In genomic region chr4:49799338-49799737, GRCm38 (mm10) we compare ENCODE assay signal across 18 mouse cellular contexts. TPM values are rescaled to one million over a fixed set of nuclear protein-coding genes. Genes with fewer than 3 reads are reported as not detected.
DNase-seq lines count a peak whose midpoint lies in the region; ATAC-seq and TF ChIP-seq lines count a peak whose summit lies in the region.
"Had no signal": no experiment of that assay in that cellular context is flagged by ENCODE, and none has a peak within 500 bp of the region (broad histone marks: within the 10 kb centered on the region; RNA-seq: fewer than 3 reads in every experiment).

No protein-coding gene starts in this region.

- intact Hi-C loops in heart, postnatal 10 days (cut with DNase I) = no loop called here

- no peaks in the 10 kb centered on the region for H3K36me3 ChIP-seq in intestine, postnatal 0 days (ENCODE audit: control insufficient read depth, insufficient read depth)
- no peaks in the 10 kb centered on the region for H3K36me3 ChIP-seq in intestine, embryonic 15.5 days
- H3K36me3 ChIP-seq in midbrain, postnatal 0 days (ENCODE audit: insufficient read depth, low read length) = no peaks in the 10 kb centered on the region
- no peaks in the 10 kb centered on the region for H3K36me3 ChIP-seq in midbrain, embryonic 10.5 days
- H3K36me3 ChIP-seq in CH12.LX (replicated peaks in 1 of 2; ENCODE audit: control insufficient read depth in 1 of 2, insufficient read depth in 1 of 2, low read length in 1 of 2) = no peaks in the 10 kb centered on the region
- H3K36me3 ChIP-seq: hindbrain, embryonic 12.5 days; limb, embryonic 12.5 days; liver, embryonic 13.5 days; lung, embryonic 15.5 days had no signal

- ATAC-seq in intestine, postnatal 0 days = no peak
- ATAC-seq in intestine, embryonic 15.5 days = no peak
- ATAC-seq in midbrain, postnatal 0 days (ENCODE audit: low FRiP score) = no peak
- ATAC-seq: forebrain, embryonic 16.5 days had no signal

- dilution Hi-C loops in CH12.LX (cut with MboI; ENCODE audit: extremely low pct_ligation_motif_present, extremely low pct_unique_long_range_greater_than_20kb, low sequenced_read_pairs) = no loop called here

- no peaks in the 10 kb centered on the region for H3K4me1 ChIP-seq in intestine, postnatal 0 days (replicated peaks; ENCODE audit: control insufficient read depth, insufficient read depth, low read length)
- no peaks in the 10 kb centered on the region for H3K4me1 ChIP-seq in intestine, embryonic 15.5 days (replicated peaks)
- H3K4me1 ChIP-seq in midbrain, postnatal 0 days (ENCODE audit: insufficient read depth, low read length) = no peaks in the 10 kb centered on the region
- no peaks in the 10 kb centered on the region for H3K4me1 ChIP-seq in midbrain, embryonic 10.5 days
- H3K4me1 ChIP-seq in CH12.LX (ENCODE audit: control insufficient read depth in 1 of 2, insufficient read depth in 2 of 2) = no peaks in the 10 kb centered on the region
- H3K4me1 ChIP-seq: hindbrain, embryonic 12.5 days; limb, embryonic 12.5 days; liver, embryonic 13.5 days; lung, embryonic 15.5 days had no signal

- no peak overlapping the region for H3K4me3 ChIP-seq in intestine, postnatal 0 days (ENCODE audit: low read depth, low read length)
- H3K4me3 ChIP-seq in intestine, embryonic 15.5 days (replicated peaks) = no peak overlapping the region
- no peak overlapping the region for H3K4me3 ChIP-seq in midbrain, postnatal 0 days (ENCODE audit: low read depth, low read length)
- no peak overlapping the region for H3K4me3 ChIP-seq in midbrain, embryonic 10.5 days
- no peak overlapping the region for H3K4me3 ChIP-seq in CH12.LX (replicated peaks in 1 of 3; ENCODE audit: low read depth in 2 of 3, low read length in 2 of 3, poor library complexity in 1 of 3)
- H3K4me3 ChIP-seq: hindbrain, embryonic 12.5 days; limb, embryonic 12.5 days; liver, embryonic 13.5 days; lung, embryonic 15.5 days had no signal

- H3K27me3 ChIP-seq in intestine, postnatal 0 days (replicated peaks; ENCODE audit: control insufficient read depth, insufficient read depth, low read length) = no peaks in the 10 kb centered on the region
- no peaks in the 10 kb centered on the region for H3K27me3 ChIP-seq in intestine, embryonic 15.5 days (replicated peaks)
- no peaks in the 10 kb centered on the region for H3K27me3 ChIP-seq in midbrain, postnatal 0 days (ENCODE audit: insufficient read depth, low read length)
- no peaks in the 10 kb centered on the region for H3K27me3 ChIP-seq in midbrain, embryonic 10.5 days (ENCODE audit: low read depth, poor library complexity, severe bottlenecking)
- no peaks in the 10 kb centered on the region for H3K27me3 ChIP-seq in CH12.LX (replicated peaks)
- H3K27me3 ChIP-seq: hindbrain, embryonic 12.5 days; limb, embryonic 12.5 days; liver, embryonic 13.5 days; lung, embryonic 15.5 days had no signal

- DNase-seq in midbrain, postnatal 0 days (ENCODE audit: low spot score) = no peak
- no peak for DNase-seq in midbrain, embryonic 10.5 days (ENCODE audit: low spot score)
- DNase-seq in CH12.LX (ENCODE audit: extremely low read depth) = peak; percentile 9
- DNase-seq in brain, embryonic 14.5 days (ENCODE audit: low read depth) = no peak
- DNase-seq in heart, postnatal 10 days = no peak
- DNase-seq: adrenal gland, adult 8-10 months; gastrocnemius, postnatal 36 days; layer of hippocampus, adult 9-11 months; liver, embryonic 13.5 days; lung, postnatal 4 days; spleen, adult 18-20 months had no signal

- in situ Hi-C loops in CH12.LX (cut with MboI; ENCODE audit: low pct_ligation_motif_present, low pct_unique_long_range_greater_than_20kb, low sequenced_read_pairs) = no loop called here

- TF ChIP-seq CTCF in intestine, postnatal 0 days (IDR thresholded peaks at IDR 0.05; ENCODE audit: low read depth) = peak; percentile 27
- TF ChIP-seq CTCF in midbrain, postnatal 0 days (IDR thresholded peaks at IDR 0.05) = peak; percentile 56
- peak in 1 of 2 experiments; percentile 15; a peak in 1 of 4 replicates for TF ChIP-seq CTCF in CH12.LX (conservative IDR thresholded peaks at IDR 0.05 in 1 of 2, IDR thresholded peaks at IDR 0.05 in 1 of 2; ENCODE audit: low read depth in 2 of 2, low read length in 2 of 2)
- peak; percentile 14; the same call in 1 of the 2 replicates for TF ChIP-seq CTCF in brain, embryonic 14.5 days (IDR thresholded peaks at IDR 0.05; ENCODE audit: borderline replicate concordance, extremely low read depth, insufficient read depth, insufficient read length)

- TF ChIP-seq RAD21 in CH12.LX (IDR thresholded peaks at IDR 0.05; ENCODE audit: low read depth, low read length) = no peak; the same call in 1 of the 2 replicates

- 87% methylated on average over 2 of the region's 2 CpGs for WGBS in intestine, postnatal 0 days
- 88% methylated on average over 2 of the region's 2 CpGs for WGBS in intestine, embryonic 15.5 days
- WGBS in midbrain, postnatal 0 days = 82% methylated on average over 2 of the region's 2 CpGs
- WGBS in midbrain, embryonic 10.5 days = 85% methylated on average over 2 of the region's 2 CpGs

- no peak overlapping the region for H3K27ac ChIP-seq in intestine, postnatal 0 days (ENCODE audit: low read depth, low read length)
- no peak overlapping the region for H3K27ac ChIP-seq in intestine, embryonic 15.5 days
- no peak overlapping the region for H3K27ac ChIP-seq in midbrain, postnatal 0 days (ENCODE audit: low read depth, low read length)
- H3K27ac ChIP-seq in midbrain, embryonic 10.5 days (replicated peaks) = no peak overlapping the region
- no peak overlapping the region for H3K27ac ChIP-seq in CH12.LX (ENCODE audit: insufficient read depth, low read depth)
- H3K27ac ChIP-seq: hindbrain, embryonic 12.5 days; limb, embryonic 12.5 days; liver, embryonic 13.5 days; lung, embryonic 15.5 days had no signal

- no peak overlapping the region for H3K9ac ChIP-seq in intestine, postnatal 0 days (ENCODE audit: low read depth, low read length)
- H3K9ac ChIP-seq in intestine, embryonic 15.5 days = no peak overlapping the region
- H3K9ac ChIP-seq in midbrain, postnatal 0 days (replicated peaks; ENCODE audit: low read length, poor library complexity, severe bottlenecking) = no peak overlapping the region
- H3K9ac ChIP-seq in CH12.LX (ENCODE audit: insufficient read depth, low read depth) = no peak overlapping the region
- H3K9ac ChIP-seq: hindbrain, embryonic 12.5 days; limb, embryonic 12.5 days; liver, embryonic 13.5 days; lung, embryonic 15.5 days had no signal

- H3K4me2 ChIP-seq in intestine, postnatal 0 days (replicated peaks; ENCODE audit: low read depth) = no peak overlapping the region
- H3K4me2 ChIP-seq in intestine, embryonic 15.5 days (replicated peaks) = no peak overlapping the region
- H3K4me2 ChIP-seq in midbrain, postnatal 0 days (ENCODE audit: low read depth, low read length, poor library complexity, severe bottlenecking) = no peak overlapping the region
- H3K4me2 ChIP-seq in CH12.LX (ENCODE audit: insufficient read depth, low read depth, poor library complexity, severe bottlenecking) = no peak overlapping the region
- H3K4me2 ChIP-seq: hindbrain, embryonic 12.5 days; limb, embryonic 12.5 days; liver, embryonic 13.5 days; lung, embryonic 15.5 days had no signal

- no peaks in the 10 kb centered on the region for H3K79me2 ChIP-seq in CH12.LX (replicated peaks; ENCODE audit: control insufficient read depth, extremely low read depth, insufficient read depth, poor library complexity, severe bottlenecking)

- no peaks in the 10 kb centered on the region for H3K9me3 ChIP-seq in intestine, postnatal 0 days (ENCODE audit: control insufficient read depth)
- no peaks in the 10 kb centered on the region for H3K9me3 ChIP-seq in intestine, embryonic 15.5 days
- H3K9me3 ChIP-seq in midbrain, postnatal 0 days (ENCODE audit: low read length) = no peaks in the 10 kb centered on the region
- no peaks in the 10 kb centered on the region for H3K9me3 ChIP-seq in midbrain, embryonic 10.5 days (replicated peaks)
- no peaks in the 10 kb centered on the region for H3K9me3 ChIP-seq in CH12.LX (replicated peaks; ENCODE audit: low read length)
- H3K9me3 ChIP-seq: hindbrain, embryonic 12.5 days; limb, embryonic 12.5 days; liver, embryonic 13.5 days; lung, embryonic 15.5 days had no signal

- no peak for TF ChIP-seq POLR2A in CH12.LX (IDR thresholded peaks at IDR 0.05; ENCODE audit: low read depth, low read length)
- no peak for TF ChIP-seq POLR2A in brain, embryonic 14.5 days (IDR thresholded peaks at IDR 0.05; ENCODE audit: borderline replicate concordance, extremely low read depth, insufficient read depth, insufficient read length, poor library complexity, severe bottlenecking)

- TF ChIP-seq EP300 in CH12.LX (IDR thresholded peaks at IDR 0.05; ENCODE audit: low read length) = no peak

TF ChIP-seq in CH12.LX, 34 proteins besides CTCF, POLR2A, EP300 and RAD21:
- TF ChIP-seq CHD2 (IDR thresholded peaks at IDR 0.05; ENCODE audit: low read length) = no peak
- no peak for TF ChIP-seq HCFC1 (IDR thresholded peaks at IDR 0.05; ENCODE audit: low read depth, low read length)
- TF ChIP-seq ETS1 (conservative IDR thresholded peaks at IDR 0.05; ENCODE audit: low read depth, low read length) = no peak
- TF ChIP-seq JUN (IDR thresholded peaks at IDR 0.05; ENCODE audit: insufficient read depth, low read depth, low read length) = no peak
- no peak for TF ChIP-seq ZC3H11A (IDR thresholded peaks at IDR 0.05; ENCODE audit: low read depth, low read length)
- TF ChIP-seq NRF1 (IDR thresholded peaks at IDR 0.05; ENCODE audit: low read depth, low read length) = no peak
- TF ChIP-seq USF1 (IDR thresholded peaks at IDR 0.05; ENCODE audit: low read depth, low read length) = no peak
- no peak for TF ChIP-seq NELFE (IDR thresholded peaks at IDR 0.05; ENCODE audit: low read depth, low read length)

RNA-seq across cellular contexts. Expression of gene Grin3a, which starts 46.2 kb away (rescaled TPM):
- 0.26 TPM in 2 replicates for polyA plus RNA-seq in intestine, postnatal 0 days (2015; fragmentation: Nextera tagmentation; extraction: Ambion mirVana)
- polyA plus RNA-seq in intestine, embryonic 15.5 days (2015; fragmentation: Nextera tagmentation; extraction: Ambion mirVana) = 0.68 and 1.0 TPM in 2 replicates
- 131 and 138 TPM in 2 replicates for total RNA-seq in midbrain, postnatal 0 days (2014; rRNA removed)
- 35.5 and 40.4 TPM in 2 replicates for polyA plus RNA-seq in midbrain, postnatal 0 days (2015; fragmentation: Nextera tagmentation; extraction: Ambion mirVana)
- 0.21 and 0.31 TPM in 2 replicates for polyA plus RNA-seq in midbrain, embryonic 10.5 days (2016; fragmentation: Nextera tagmentation; extraction: Ambion mirVana)
- under 0.01 TPM in 1 of 2 replicates, not detected in the other for total RNA-seq in CH12.LX (2012; rRNA removed)
- total RNA-seq in CH12.LX (2014; rRNA removed) = not detected in 2 replicates
- polyA plus RNA-seq in CH12.LX (2012; ENCODE audit: insufficient read length, low read depth) = 0.06 TPM in 1 of 2 replicates, not detected in the other
- polyA plus RNA-seq in brain, embryonic 14.5 days (2012; rRNA removed) = 7.7 and 18.1 TPM in 2 replicates
- total RNA-seq in heart, postnatal 10 days (2021) = under 1 TPM; 0.15 to 0.38 TPM
- total RNA-seq: monocyte, adult 5-6 weeks had no signal
